Mouse (Mus musculus): Measurements from ENCODE around the gene Cdk6.

DNA sequence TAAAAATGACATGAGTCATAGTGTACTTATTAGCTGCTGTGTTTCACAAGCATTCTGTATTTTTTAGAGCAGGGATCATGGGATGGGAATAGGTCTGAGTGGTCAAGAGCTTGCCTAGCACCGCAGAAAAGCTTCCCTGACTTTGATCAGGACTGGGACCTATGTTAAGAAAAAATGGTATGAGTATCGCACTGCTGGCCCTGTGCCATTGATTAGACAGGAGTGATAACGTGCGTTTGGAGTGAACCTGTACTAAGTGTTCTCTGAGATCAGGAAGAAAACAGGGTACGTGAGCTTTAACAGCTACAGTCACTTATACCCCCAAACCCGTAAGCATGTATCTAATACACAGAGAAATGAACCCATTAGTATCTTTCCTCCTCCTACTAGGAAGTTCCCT, 54.9 kb downstream of the Cdk6 start:
- TF ChIP-seq ETS1 (conservative IDR thresholded peaks at IDR 0.05; ENCODE audit: low read depth, low read length) = no peak
- no peak for TF ChIP-seq ZMIZ1 (IDR thresholded peaks at IDR 0.05; ENCODE audit: low read depth, low read length)
- TF ChIP-seq ZC3H11A (IDR thresholded peaks at IDR 0.05; ENCODE audit: low read depth, low read length) = no peak
- no peak for TF ChIP-seq GABPA (IDR thresholded peaks at IDR 0.05; ENCODE audit: insufficient replicate concordance, low read depth, low read length)

Measured in CH12.LX (cell line).